Mouse (Mus musculus): Measurements from ENCODE around the gene Tgm6. TPM values are rescaled to one million over a fixed set of nuclear protein-coding genes. Genes with fewer than 3 reads are reported as not detected.

Tgm6 gene
- polyA plus RNA-seq (2014; fragmentation: Nextera tagmentation; extraction: Ambion mirVana) = not detected in 2 replicates

DNA sequence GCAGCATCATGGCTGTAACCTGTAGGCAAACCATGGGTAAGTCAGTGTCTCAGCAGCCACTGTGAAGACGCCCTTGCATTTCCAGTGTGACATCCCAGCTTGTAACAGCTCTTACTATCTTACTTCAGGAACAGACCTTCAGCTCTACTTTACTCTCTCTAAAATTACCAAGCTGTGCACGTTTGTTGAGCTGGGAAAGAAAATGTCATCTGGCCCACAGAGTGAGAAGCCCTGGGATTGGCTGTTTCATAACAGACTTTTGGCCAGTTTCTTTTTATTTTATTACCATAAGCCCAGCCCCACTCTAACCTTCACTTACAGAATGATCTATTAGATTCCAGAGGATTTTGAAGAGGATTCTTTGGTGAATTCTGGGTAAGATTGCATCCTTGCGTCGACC lies at the start of gene Tgm6:
Gene Tgm6 (plus strand): TSS at position 301 of the 400 bp plus-strand sequence.
- Histone ChIP-seq H3K9ac (ENCODE audit: low read depth, low read length) (no peak within 1 kb of the TSS), H3K36me3 (ENCODE audit: control insufficient read depth, insufficient read depth, low read length) (no peaks in the 10 kb centered on the region), H3K27ac (ENCODE audit: low read depth, low read length) (no peak within 1 kb of the TSS), H3K4me2 (replicated peaks; ENCODE audit: low read depth, low read length) (no peak within 1 kb of the TSS), H3K4me3 (ENCODE audit: low read length) (no peak within 1 kb of the TSS), H3K9me3 (ENCODE audit: control insufficient read depth, low read length) (no peaks in the 10 kb centered on the region), H3K4me1 (ENCODE audit: control insufficient read depth, insufficient read depth, low read length) (no peaks in the 10 kb centered on the region), H3K27me3 (ENCODE audit: control insufficient read depth, insufficient read depth, low read length) (no peaks in the 10 kb centered on the region)
- 71% methylated on average over 4 of the region's 4 CpGs for WGBS
- ATAC-seq (ENCODE audit: low FRiP score, low TSS enrichment) = no peak

DNA sequence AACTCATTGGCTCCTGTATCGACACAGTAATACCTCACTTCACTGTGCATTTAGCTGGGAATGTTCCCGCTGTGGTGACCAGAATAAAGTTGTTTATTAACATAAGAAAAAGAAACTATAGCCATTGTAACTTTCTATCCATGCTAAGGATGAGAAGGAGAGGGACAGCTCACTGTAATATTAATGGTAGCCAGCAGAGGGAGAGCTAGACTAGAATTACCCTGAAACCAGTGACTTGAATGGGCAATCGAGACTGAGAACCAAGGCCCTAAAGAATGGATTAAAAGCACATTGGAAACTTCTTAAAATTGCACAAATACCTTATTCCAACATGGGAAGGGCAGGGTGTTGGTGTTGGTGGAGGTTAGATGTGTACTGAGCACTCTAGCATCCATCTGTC lies 44.0 kb upstream of the Tgm6 start:
- H3K27me3 ChIP-seq (ENCODE audit: control insufficient read depth, insufficient read depth, low read length) = no peaks in the 10 kb centered on the region
- H3K4me1 ChIP-seq (ENCODE audit: control insufficient read depth, insufficient read depth, low read length) = no peaks in the 10 kb centered on the region
- H3K27ac ChIP-seq (ENCODE audit: low read depth, low read length) = no peak overlapping the region
- no peak overlapping the region for H3K4me2 ChIP-seq (replicated peaks; ENCODE audit: low read depth, low read length)
- H3K4me3 ChIP-seq (ENCODE audit: low read length) = no peak overlapping the region
- H3K36me3 ChIP-seq (ENCODE audit: control insufficient read depth, insufficient read depth, low read length) = no peaks in the 10 kb centered on the region
- H3K9me3 ChIP-seq (ENCODE audit: control insufficient read depth, low read length) = no peaks in the 10 kb centered on the region
- no peak overlapping the region for H3K9ac ChIP-seq (ENCODE audit: low read depth, low read length)
- 36% methylated on average over 3 of the region's 3 CpGs for WGBS
- ATAC-seq (ENCODE audit: low FRiP score, low TSS enrichment) = no peak

DNA sequence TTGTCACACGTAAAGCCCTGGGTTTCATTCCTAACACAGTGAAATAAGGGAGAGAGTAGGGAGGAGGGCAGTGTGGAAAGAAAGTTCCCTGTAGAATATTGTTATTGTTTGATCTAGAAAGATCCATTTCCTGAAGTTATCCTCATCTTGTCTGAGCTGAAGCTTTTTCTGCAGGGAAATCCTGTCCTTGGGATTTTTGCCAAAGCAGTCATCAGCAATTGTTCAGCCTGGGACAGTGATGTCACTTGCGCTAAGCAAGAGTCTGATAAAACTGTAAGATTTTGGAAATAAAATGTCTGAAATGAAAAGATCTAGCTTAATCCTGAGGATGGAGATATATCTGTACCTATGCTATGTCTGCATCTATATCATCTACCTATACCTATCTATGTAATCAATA lies 41.8 kb upstream of the Tgm6 start:
- Histone ChIP-seq H3K9me3 (ENCODE audit: control insufficient read depth, low read length) (no peaks in the 10 kb centered on the region), H3K4me2 (replicated peaks; ENCODE audit: low read depth, low read length) (no peak overlapping the region), H3K27me3 (ENCODE audit: control insufficient read depth, insufficient read depth, low read length) (no peaks in the 10 kb centered on the region), H3K9ac (ENCODE audit: low read depth, low read length) (no peak overlapping the region), H3K4me1 (ENCODE audit: control insufficient read depth, insufficient read depth, low read length) (no peaks in the 10 kb centered on the region), H3K4me3 (ENCODE audit: low read length) (no peak overlapping the region), H3K27ac (ENCODE audit: low read depth, low read length) (no peak overlapping the region), H3K36me3 (ENCODE audit: control insufficient read depth, insufficient read depth, low read length) (no peaks in the 10 kb centered on the region)
- no peak for ATAC-seq (ENCODE audit: low FRiP score, low TSS enrichment)
- WGBS = 83% methylated on average over 2 of the region's 2 CpGs

DNA sequence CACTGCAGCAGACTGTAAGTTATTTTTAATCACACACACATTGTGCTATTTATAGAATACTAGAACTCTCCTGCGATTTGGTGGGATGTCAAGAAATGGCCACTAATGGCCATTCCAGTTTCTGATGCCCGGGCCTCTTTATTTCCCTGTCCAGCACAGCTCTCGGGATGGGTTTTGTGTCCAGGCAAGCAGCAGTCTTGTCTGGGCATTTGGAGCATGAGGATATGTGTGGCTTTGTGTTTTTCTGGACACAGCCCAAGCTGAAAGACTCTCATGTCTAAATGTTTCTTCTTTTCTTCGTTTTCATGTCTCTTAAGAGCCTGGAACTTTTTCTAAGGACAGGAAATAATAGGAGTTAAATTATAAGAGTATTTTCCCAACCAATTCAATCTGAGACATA lies 588 bp downstream of the Tgm6 start:
- Histone ChIP-seq H3K27me3 (ENCODE audit: control insufficient read depth, insufficient read depth, low read length) (no peaks in the 10 kb centered on the region), H3K36me3 (ENCODE audit: control insufficient read depth, insufficient read depth, low read length) (no peaks in the 10 kb centered on the region), H3K27ac (ENCODE audit: low read depth, low read length) (no peak overlapping the region), H3K4me2 (replicated peaks; ENCODE audit: low read depth, low read length) (no peak overlapping the region), H3K4me1 (ENCODE audit: control insufficient read depth, insufficient read depth, low read length) (no peaks in the 10 kb centered on the region), H3K4me3 (ENCODE audit: low read length) (no peak overlapping the region), H3K9me3 (ENCODE audit: control insufficient read depth, low read length) (no peaks in the 10 kb centered on the region), H3K9ac (ENCODE audit: low read depth, low read length) (no peak overlapping the region)
- ATAC-seq (ENCODE audit: low FRiP score, low TSS enrichment) = no peak
- WGBS = 71% methylated on average over 4 of the region's 4 CpGs

DNA sequence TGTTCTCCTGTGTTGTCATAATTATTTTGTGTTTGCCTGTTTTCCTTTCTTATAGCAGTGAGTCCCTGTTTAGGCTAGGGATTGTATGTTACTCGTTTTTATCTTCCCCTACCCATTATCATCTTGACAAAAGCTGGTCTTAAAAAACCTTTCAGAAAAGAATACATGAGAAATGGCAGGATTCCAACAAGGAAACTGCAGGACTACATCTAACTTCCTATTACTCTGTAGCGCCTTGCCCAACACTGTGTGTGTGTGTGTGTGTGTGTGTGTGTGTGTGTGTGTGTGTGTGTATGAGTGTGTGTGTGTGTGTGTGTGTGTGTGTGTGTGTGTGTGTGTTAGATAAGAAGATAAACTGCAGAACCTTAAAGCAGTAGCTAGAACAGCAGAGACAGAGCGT lies 1.2 kb downstream of the Tgm6 start:
- Histone ChIP-seq H3K9ac (ENCODE audit: low read depth, low read length) (no peak overlapping the region), H3K27me3 (ENCODE audit: control insufficient read depth, insufficient read depth, low read length) (no peaks in the 10 kb centered on the region), H3K9me3 (ENCODE audit: control insufficient read depth, low read length) (no peaks in the 10 kb centered on the region), H3K4me2 (replicated peaks; ENCODE audit: low read depth, low read length) (no peak overlapping the region), H3K4me1 (ENCODE audit: control insufficient read depth, insufficient read depth, low read length) (no peaks in the 10 kb centered on the region), H3K36me3 (ENCODE audit: control insufficient read depth, insufficient read depth, low read length) (no peaks in the 10 kb centered on the region), H3K27ac (ENCODE audit: low read depth, low read length) (no peak overlapping the region), H3K4me3 (ENCODE audit: low read length) (no peak overlapping the region)
- WGBS = 58% methylated on average over 3 of the region's 3 CpGs
- ATAC-seq (ENCODE audit: low FRiP score, low TSS enrichment) = no peak

GRCm38 (mm10) chr2:130118649-130119048 lies 6.4 kb downstream of the Tgm6 start:
- ATAC-seq (ENCODE audit: low FRiP score, low TSS enrichment) = no peak
- Histone ChIP-seq H3K27ac (ENCODE audit: low read depth, low read length) (no peak overlapping the region), H3K27me3 (ENCODE audit: control insufficient read depth, insufficient read depth, low read length) (no peaks in the 10 kb centered on the region), H3K36me3 (ENCODE audit: control insufficient read depth, insufficient read depth, low read length) (no peaks in the 10 kb centered on the region), H3K4me3 (ENCODE audit: low read length) (no peak overlapping the region), H3K4me2 (replicated peaks; ENCODE audit: low read depth, low read length) (no peak overlapping the region), H3K9me3 (ENCODE audit: control insufficient read depth, low read length) (no peaks in the 10 kb centered on the region), H3K9ac (ENCODE audit: low read depth, low read length) (no peak overlapping the region), H3K4me1 (ENCODE audit: control insufficient read depth, insufficient read depth, low read length) (no peaks in the 10 kb centered on the region)
- 72% methylated on average over 7 of the region's 7 CpGs for WGBS

GRCm38 (mm10) chr2:130125279-130126059 lies 13.3 kb downstream of the Tgm6 start:
- no peak overlapping the region for H3K4me2 ChIP-seq (replicated peaks; ENCODE audit: low read depth, low read length)
- H3K4me1 ChIP-seq (ENCODE audit: control insufficient read depth, insufficient read depth, low read length) = no peaks in the 10 kb centered on the region
- no peaks in the 10 kb centered on the region for H3K27me3 ChIP-seq (ENCODE audit: control insufficient read depth, insufficient read depth, low read length)
- no peak overlapping the region for H3K9ac ChIP-seq (ENCODE audit: low read depth, low read length)
- no peak for ATAC-seq (ENCODE audit: low FRiP score, low TSS enrichment)
- H3K36me3 ChIP-seq (ENCODE audit: control insufficient read depth, insufficient read depth, low read length) = no peaks in the 10 kb centered on the region
- H3K27ac ChIP-seq (ENCODE audit: low read depth, low read length) = no peak overlapping the region
- 82% methylated on average over 6 of the region's 6 CpGs for WGBS
- H3K4me3 ChIP-seq (ENCODE audit: low read length) = no peak overlapping the region
- H3K9me3 ChIP-seq (ENCODE audit: control insufficient read depth, low read length) = no peaks in the 10 kb centered on the region

DNA sequence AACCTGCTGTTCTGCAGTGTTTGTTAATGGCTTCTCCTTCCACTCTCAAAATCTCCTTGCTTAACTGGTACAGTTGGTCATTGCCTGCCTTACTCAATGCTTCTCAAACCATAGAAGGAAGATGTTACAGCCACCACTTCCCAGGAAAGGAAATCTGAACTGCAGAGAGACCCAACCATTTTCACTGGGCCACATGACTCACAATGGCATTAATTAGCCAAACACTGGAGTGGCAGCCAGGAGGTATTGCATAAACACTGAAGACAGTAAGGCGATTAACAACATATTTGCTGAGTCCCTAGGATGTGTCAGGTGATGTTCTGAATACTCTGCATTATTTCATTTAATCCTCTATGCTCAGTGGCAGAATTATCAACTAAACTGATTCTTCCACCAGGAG lies 13.9 kb downstream of the Tgm6 start:
- Histone ChIP-seq H3K9me3 (ENCODE audit: control insufficient read depth, low read length) (no peaks in the 10 kb centered on the region), H3K9ac (ENCODE audit: low read depth, low read length) (no peak overlapping the region), H3K4me2 (replicated peaks; ENCODE audit: low read depth, low read length) (no peak overlapping the region), H3K27me3 (ENCODE audit: control insufficient read depth, insufficient read depth, low read length) (no peaks in the 10 kb centered on the region), H3K4me3 (ENCODE audit: low read length) (no peak overlapping the region), H3K36me3 (ENCODE audit: control insufficient read depth, insufficient read depth, low read length) (no peaks in the 10 kb centered on the region), H3K4me1 (ENCODE audit: control insufficient read depth, insufficient read depth, low read length) (no peaks in the 10 kb centered on the region), H3K27ac (ENCODE audit: low read depth, low read length) (no peak overlapping the region)
- no peak for ATAC-seq (ENCODE audit: low FRiP score, low TSS enrichment)
- 86% methylated on average over 1 of the region's 1 CpGs for WGBS

GRCm38 (mm10) chr2:130129687-130130086 lies 17.5 kb downstream of the Tgm6 start:
- Histone ChIP-seq H3K4me3 (ENCODE audit: low read length) (no peak overlapping the region), H3K4me1 (ENCODE audit: control insufficient read depth, insufficient read depth, low read length) (no peaks in the 10 kb centered on the region), H3K36me3 (ENCODE audit: control insufficient read depth, insufficient read depth, low read length) (no peaks in the 10 kb centered on the region), H3K27me3 (ENCODE audit: control insufficient read depth, insufficient read depth, low read length) (no peaks in the 10 kb centered on the region), H3K4me2 (replicated peaks; ENCODE audit: low read depth, low read length) (no peak overlapping the region), H3K9ac (ENCODE audit: low read depth, low read length) (no peak overlapping the region), H3K27ac (ENCODE audit: low read depth, low read length) (no peak overlapping the region), H3K9me3 (ENCODE audit: control insufficient read depth, low read length) (no peaks in the 10 kb centered on the region)
- ATAC-seq (ENCODE audit: low FRiP score, low TSS enrichment) = no peak
- 77% methylated on average over 1 of the region's 1 CpGs for WGBS
